Mouse (Mus musculus): ENCODE measurements around the gene Tex9.

DNA sequence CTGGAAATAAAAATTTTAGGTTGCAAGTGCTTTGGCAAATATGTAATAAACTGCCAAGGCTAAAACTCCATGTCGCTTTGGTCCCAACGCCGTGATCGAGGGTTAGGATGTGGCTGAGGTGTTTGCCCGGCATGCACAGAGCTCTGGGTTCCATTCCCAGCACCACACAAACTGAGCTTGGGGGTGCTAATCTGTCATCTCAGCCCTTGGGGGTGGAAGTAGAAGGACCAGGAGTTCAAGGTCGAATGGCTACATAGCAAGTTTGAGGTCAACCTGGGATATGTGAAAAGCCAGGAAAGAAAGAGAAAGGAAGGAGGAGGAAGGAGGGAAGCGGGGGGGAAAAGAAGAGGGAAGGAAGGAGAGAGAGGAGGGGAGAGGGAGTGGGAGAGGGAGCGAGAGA is 87.6 kb downstream of the Tex9 start:
- TF ChIP-seq CTCF (conservative IDR thresholded peaks at IDR 0.05; ENCODE audit: insufficient read depth, insufficient read length, low read depth, low read length) (no peak), POLR2A (IDR thresholded peaks at IDR 0.05; ENCODE audit: low read depth, low read length) (no peak)

All from kidney, adult 2 months (tissue).